Mouse (Mus musculus) forebrain, embryonic 10.5 days (tissue): ENCODE data around the gene Ica1. TPM values are rescaled to one million over a fixed set of nuclear protein-coding genes. Genes with fewer than 3 reads are reported as not detected.
A peak's percentile ranks its signal among the peaks of the same experiment; 100 is the strongest.

ENCODE experiments used
- DNase-seq: peaks from one replicate; pipeline ENCODE4 v3.0.0-alpha.2; 2017; ENCODE audit warnings: low spot score; ENCODE audit errors: extremely low spot score
- H3K27ac ChIP-seq: fragments of 300-500 bp; sonication (generic); 2 replicates; pipeline ENCODE4 v1.5.1; 2016; ENCODE audit warnings: mild to moderate bottlenecking
- H3K27me3 ChIP-seq: fragments of 300-500 bp; sonication (generic); 2 replicates; pipeline ENCODE4 v1.6.1; 2016; ENCODE audit warnings: mild to moderate bottlenecking; ENCODE audit not compliant: poor library complexity, severe bottlenecking
- H3K36me3 ChIP-seq: fragments of 300-500 bp; sonication (generic); replicated peaks from 2 replicates; pipeline ENCODE4 v1.6.1; 2016; ENCODE audit warnings: mild to moderate bottlenecking, moderate library complexity
- H3K4me1 ChIP-seq: fragments of 300-500 bp; sonication (generic); 2 replicates; pipeline ENCODE4 v1.6.1; 2016
- H3K4me3 ChIP-seq: fragments of 300-500 bp; sonication (generic); 2 replicates; pipeline ENCODE4 v1.5.1; 2016; ENCODE audit warnings: mild to moderate bottlenecking, moderate library complexity
- H3K9me3 ChIP-seq: fragments of 300-500 bp; sonication (generic); 2 replicates; pipeline ENCODE4 v1.6.1; 2016; ENCODE audit warnings: mild to moderate bottlenecking, moderate library complexity
- WGBS: fragments of 180-500 bp; shearing (Covaris S2); methylation state at CpG from one replicate; pipeline ENCODE4 v1.1.7; 2016; 5-methylcytosine and 5-hydroxymethylcytosine counted together
- polyA plus RNA-seq: library from polyadenylated mRNA; unstranded; fragments of >200 nt; fragmentation: Nextera tagmentation; extraction: Ambion mirVana; gene quantifications from 2 replicates; pipeline ENCODE4 v1.2.1, GENCODE M21; 2016

Ica1 gene
- polyA plus RNA-seq, 1 experiment from 2014 or later: 15.2 TPM

- Histone ChIP-seq H3K27ac (no peak overlapping the region), H3K4me3 (no peak overlapping the region), H3K4me1 (peaks cover 37% of the 10 kb centered on the region), H3K9me3 (no peaks in the 10 kb centered on the region), H3K36me3 (no peaks in the 10 kb centered on the region), H3K27me3 (no peaks in the 10 kb centered on the region)
- DNase-seq: no peak
- 86% methylated on average over 5 of the region's 5 CpGs for WGBS
Observed at GRCm38 (mm10) chr6:8664956-8665355, 113.3 kb downstream of the Ica1 start.

GRCm38 (mm10) chr6:8663092-8663740 is 115.1 kb downstream of the Ica1 start:
- Histone ChIP-seq H3K9me3 (no peaks in the 10 kb centered on the region), H3K4me3 (no peak overlapping the region), H3K4me1 (peaks cover 51% of the 10 kb centered on the region), H3K27me3 (no peaks in the 10 kb centered on the region), H3K27ac (0 out of 2 replicates have a peak overlapping the region, but pooled peaks have one; percentile 51), H3K36me3 (no peaks in the 10 kb centered on the region)
- WGBS: 58% methylated on average over 3 of the region's 3 CpGs
- no peak for DNase-seq

DNA sequence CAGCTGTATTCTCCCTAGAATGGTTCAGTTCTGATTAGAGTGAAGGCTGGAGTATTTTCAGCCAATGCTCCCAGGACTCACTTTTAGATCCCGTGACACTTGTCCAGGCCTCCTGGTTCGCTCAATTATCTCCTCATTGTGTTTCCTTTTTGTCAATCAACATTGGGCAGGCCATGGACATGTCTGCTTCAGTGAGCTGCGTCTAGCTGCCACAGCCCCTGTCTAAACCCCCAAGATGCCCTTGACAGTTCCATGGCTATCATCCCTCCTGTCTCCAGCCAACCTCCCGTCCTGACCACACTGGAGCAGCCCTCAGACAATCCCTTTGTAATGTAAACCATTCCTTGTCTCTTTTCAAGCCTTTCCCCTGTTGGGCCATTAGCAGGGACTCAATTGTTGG is 116.9 kb downstream of the Ica1 start:
- H3K27ac ChIP-seq: peak overlapping the region; percentile 20; the same call in 1 of the 2 replicates
- no peaks in the 10 kb centered on the region for H3K36me3 ChIP-seq
- H3K4me1 ChIP-seq: peaks cover 61% of the 10 kb centered on the region
- no peaks in the 10 kb centered on the region for H3K9me3 ChIP-seq
- H3K4me3 ChIP-seq: no peak overlapping the region
- no peaks in the 10 kb centered on the region for H3K27me3 ChIP-seq
- DNase-seq: no peak
- WGBS: 39% methylated on average over 4 of the region's 4 CpGs

DNA sequence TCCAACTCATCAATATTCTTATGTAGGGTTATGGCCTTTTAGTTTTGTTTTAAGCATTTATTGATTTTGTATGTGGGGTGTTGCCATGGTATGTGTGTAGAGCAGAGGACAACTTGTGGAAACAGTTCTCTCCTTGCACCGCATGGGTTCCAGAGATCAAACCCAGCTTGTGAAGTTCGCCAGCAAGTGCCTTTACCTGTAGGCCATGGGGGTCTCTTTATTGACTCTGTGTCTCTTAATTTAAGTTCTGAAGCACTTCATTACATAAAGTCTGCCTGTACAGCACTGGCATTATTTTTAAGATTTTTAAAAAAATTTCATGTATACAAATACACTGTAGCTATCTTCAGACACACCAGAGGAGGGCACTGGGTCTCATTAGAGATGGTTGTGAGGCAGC is 118.2 kb downstream of the Ica1 start:
- Histone ChIP-seq H3K4me3 (no peak overlapping the region), H3K9me3 (no peaks in the 10 kb centered on the region), H3K27me3 (no peaks in the 10 kb centered on the region), H3K27ac (no peak overlapping the region), H3K4me1 (peaks cover 61% of the 10 kb centered on the region), H3K36me3 (no peaks in the 10 kb centered on the region)
- WGBS: 96% methylated on average over 2 of the region's 2 CpGs
- DNase-seq: no peak

- no peaks in the 10 kb centered on the region for H3K9me3 ChIP-seq
- peak overlapping the region; percentile 25; the same call in 1 of the 2 replicates for H3K4me3 ChIP-seq
- WGBS: 36% methylated on average over 13 of the region's 13 CpGs
- peaks cover 61% of the 10 kb centered on the region for H3K4me1 ChIP-seq
- DNase-seq: peak; percentile 29
- no peaks in the 10 kb centered on the region for H3K36me3 ChIP-seq
- H3K27ac ChIP-seq: peak overlapping the region; percentile 76
- no peaks in the 10 kb centered on the region for H3K27me3 ChIP-seq
Observed at GRCm38 (mm10) chr6:8659194-8659959, 118.9 kb downstream of the Ica1 start.

- Histone ChIP-seq H3K27me3 (no peaks in the 10 kb centered on the region), H3K9me3 (no peaks in the 10 kb centered on the region), H3K4me1 (peaks cover 59% of the 10 kb centered on the region), H3K27ac (peak overlapping the region; percentile 30; the same call in 1 of the 2 replicates), H3K36me3 (no peaks in the 10 kb centered on the region), H3K4me3 (no peak overlapping the region)
- WGBS: 74% methylated on average over 4 of the region's 4 CpGs
- DNase-seq: no peak
Observed at GRCm38 (mm10) chr6:8658431-8658830, 119.9 kb downstream of the Ica1 start.

GRCm38 (mm10) chr6:8657459-8657858 is 120.8 kb downstream of the Ica1 start:
- H3K4me1 ChIP-seq: peaks cover 49% of the 10 kb centered on the region
- DNase-seq: no peak
- H3K27me3 ChIP-seq: no peaks in the 10 kb centered on the region
- no peaks in the 10 kb centered on the region for H3K9me3 ChIP-seq
- H3K4me3 ChIP-seq: no peak overlapping the region
- H3K36me3 ChIP-seq: no peaks in the 10 kb centered on the region
- 73% methylated on average over 3 of the region's 3 CpGs for WGBS
- H3K27ac ChIP-seq: no peak overlapping the region

GRCm38 (mm10) chr6:8655454-8655853 is 122.8 kb downstream of the Ica1 start:
- WGBS: 86% methylated on average over 2 of the region's 2 CpGs
- Histone ChIP-seq H3K4me1 (peaks cover 29% of the 10 kb centered on the region), H3K27ac (no peak overlapping the region), H3K36me3 (no peaks in the 10 kb centered on the region), H3K4me3 (no peak overlapping the region), H3K27me3 (no peaks in the 10 kb centered on the region), H3K9me3 (no peaks in the 10 kb centered on the region)
- no peak for DNase-seq

DNA sequence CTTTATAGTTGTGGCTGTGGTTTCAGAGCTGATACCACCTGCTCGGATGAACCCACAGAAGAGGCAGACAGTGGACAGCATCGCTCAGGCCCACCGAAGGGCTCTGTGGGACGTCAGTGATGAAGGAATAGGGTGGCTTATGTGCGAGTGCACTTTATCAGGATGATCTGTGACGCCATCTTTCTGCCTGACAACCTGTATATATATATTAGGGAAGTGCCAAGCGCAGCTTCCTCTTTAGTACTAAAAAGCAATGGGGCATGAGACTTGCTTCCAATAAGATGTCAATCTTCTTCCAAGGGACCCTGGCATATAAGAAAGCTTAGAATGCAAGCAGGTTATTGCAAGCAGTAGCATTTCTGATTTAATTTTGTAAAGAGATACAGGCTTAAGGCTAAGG is 127.9 kb downstream of the Ica1 start:
- 95% methylated on average over 7 of the region's 7 CpGs for WGBS
- no peak overlapping the region for H3K4me3 ChIP-seq
- no peaks in the 10 kb centered on the region for H3K36me3 ChIP-seq
- H3K27ac ChIP-seq: no peak overlapping the region
- DNase-seq: no peak
- H3K4me1 ChIP-seq: peaks cover 11% of the 10 kb centered on the region
- H3K9me3 ChIP-seq: no peaks in the 10 kb centered on the region
- no peaks in the 10 kb centered on the region for H3K27me3 ChIP-seq

- no peaks in the 10 kb centered on the region for H3K36me3 ChIP-seq
- 57% methylated on average over 4 of the region's 4 CpGs for WGBS
Observed at GRCm38 (mm10) chr6:8649295-8649865, 128.9 kb downstream of the Ica1 start.

DNA sequence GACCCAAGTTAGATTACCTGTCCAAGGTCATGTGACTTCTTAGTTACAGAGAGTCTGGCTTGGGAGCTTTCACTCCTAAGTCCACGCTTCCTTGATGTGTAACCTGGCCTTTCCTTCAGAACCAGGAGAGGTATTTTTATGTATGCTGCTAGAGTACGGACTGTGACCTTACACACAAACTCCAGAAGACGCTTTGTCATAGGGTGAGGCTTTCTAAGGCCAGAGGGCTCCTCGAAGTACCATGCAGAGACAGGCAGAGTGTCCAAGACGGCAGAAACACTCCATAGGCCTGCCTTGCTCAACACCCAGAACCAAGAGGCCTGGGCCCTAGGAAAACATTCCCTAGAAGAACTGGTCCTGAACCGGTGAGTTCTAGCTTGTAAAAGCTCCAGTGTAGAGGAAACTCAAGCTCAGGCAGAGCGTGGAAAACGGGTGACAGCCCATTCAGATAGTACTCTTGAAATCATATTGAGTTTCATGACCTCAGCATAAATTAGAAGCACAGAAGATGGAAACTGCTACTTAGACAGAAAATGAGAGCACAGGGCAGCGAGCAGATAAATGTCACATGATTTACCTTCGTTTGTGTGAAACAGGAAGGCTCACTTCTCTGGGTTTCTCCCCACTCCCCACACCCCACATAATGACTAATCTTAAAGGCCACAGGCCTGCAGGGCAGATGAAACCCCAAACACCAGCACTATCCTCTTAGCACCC is 129.9 kb downstream of the Ica1 start:
- 82% methylated on average over 10 of the region's 10 CpGs for WGBS
- peaks cover 19% of the 10 kb centered on the region for H3K4me1 ChIP-seq
- no peak overlapping the region for H3K4me3 ChIP-seq
- no peaks in the 10 kb centered on the region for H3K27me3 ChIP-seq
- H3K36me3 ChIP-seq: no peaks in the 10 kb centered on the region
- no peaks in the 10 kb centered on the region for H3K9me3 ChIP-seq
- DNase-seq: no peak
- H3K27ac ChIP-seq: no peak overlapping the region

More at GRCm38 (mm10) chr6:8649295-8649865, 128.9 kb downstream of the Ica1 start:
- Histone ChIP-seq H3K4me3 (no peak overlapping the region), H3K9me3 (no peaks in the 10 kb centered on the region), H3K4me1 (peaks cover 19% of the 10 kb centered on the region), H3K27ac (no peak overlapping the region), H3K27me3 (no peaks in the 10 kb centered on the region)
- no peak for DNase-seq

DNA sequence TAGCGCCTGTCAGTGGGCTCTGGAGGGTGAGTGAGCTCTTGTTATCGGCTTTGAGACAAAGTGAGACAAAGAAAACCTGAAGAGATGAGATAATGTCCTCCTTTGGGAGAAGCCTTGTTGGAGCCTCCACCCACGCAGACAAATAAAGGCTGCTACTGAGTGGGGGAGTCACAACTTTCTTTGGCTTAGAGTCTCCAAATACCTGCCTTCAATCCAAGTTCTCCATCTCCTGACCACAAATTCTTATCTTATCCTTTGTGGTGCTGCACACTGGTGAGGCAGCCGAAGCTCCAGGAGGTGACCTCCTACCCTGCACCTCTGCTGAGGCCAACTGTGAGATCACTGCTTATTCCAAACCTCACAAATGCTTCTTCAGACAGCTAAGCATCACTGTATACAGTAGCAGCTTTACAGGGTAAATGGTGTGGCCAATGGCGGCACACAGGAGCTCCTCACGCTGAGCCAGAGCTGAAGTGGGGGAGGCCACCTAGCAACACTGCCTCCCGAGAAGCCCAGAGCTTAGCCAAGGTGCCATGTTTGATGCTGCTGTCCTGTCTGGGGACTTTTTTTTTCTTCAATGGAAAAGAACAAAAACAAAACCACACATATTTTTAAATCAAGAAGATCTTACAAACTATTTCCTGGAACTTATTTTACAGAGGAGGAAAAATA is 130.6 kb downstream of the Ica1 start:
- 88% methylated on average over 7 of the region's 7 CpGs for WGBS
- H3K4me1 ChIP-seq: peaks cover 19% of the 10 kb centered on the region
- H3K27ac ChIP-seq: 0 out of 2 replicates have a peak overlapping the region, but pooled peaks have one; percentile 21
- H3K4me3 ChIP-seq: no peak overlapping the region
- H3K9me3 ChIP-seq: no peaks in the 10 kb centered on the region
- H3K27me3 ChIP-seq: no peaks in the 10 kb centered on the region
- no peak for DNase-seq
- no peaks in the 10 kb centered on the region for H3K36me3 ChIP-seq
